Mouse (Mus musculus) hindbrain, postnatal 0 days (tissue): ENCODE data around the gene Gm10282. TPM values are rescaled to one million over a fixed set of nuclear protein-coding genes. Genes with fewer than 3 reads are reported as not detected.

ENCODE experiments used
- ATAC-seq: fragments of 200-750 bp; cut with Nextera tagmentation; 2 replicates; pipeline ENCODE4 v1.8.0; 2017; ENCODE audit warnings: mild to moderate bottlenecking, moderate TSS enrichment, moderate library complexity
- DNase-seq: peaks from one replicate; pipeline ENCODE4 v3.0.0-alpha.2; 2015; ENCODE audit warnings: low spot score
- H3K27ac ChIP-seq: fragments of 300-500 bp; sonication (generic); 2 replicates; pipeline ENCODE4 v1.5.1; 2014; ENCODE audit warnings: mild to moderate bottlenecking
- H3K27me3 ChIP-seq: fragments of 300-500 bp; sonication (generic); 2 replicates; pipeline ENCODE4 v1.6.1; 2014; ENCODE audit warnings: low read length, mixed read lengths; ENCODE audit not compliant: insufficient read depth
- H3K36me3 ChIP-seq: fragments of 300-500 bp; sonication (generic); 2 replicates; pipeline ENCODE4 v1.6.1; 2014; ENCODE audit warnings: low read length, mixed read lengths; ENCODE audit not compliant: insufficient read depth
- H3K4me1 ChIP-seq: fragments of 300-500 bp; sonication (generic); 2 replicates; pipeline ENCODE4 v1.6.1; 2014; ENCODE audit warnings: antibody characterized with exemption, low read length, mixed read lengths; ENCODE audit not compliant: insufficient read depth
- H3K4me2 ChIP-seq: fragments of 300-500 bp; sonication (generic); 2 replicates; pipeline ENCODE4 v1.6.1; 2014; ENCODE audit warnings: low read depth, mild to moderate bottlenecking, low read length, moderate library complexity, mixed read lengths
- H3K4me3 ChIP-seq: fragments of 300-500 bp; sonication (generic); 2 replicates; pipeline ENCODE4 v1.5.1; 2014; ENCODE audit warnings: low read length
- H3K9ac ChIP-seq: fragments of 300-500 bp; sonication (generic); replicated peaks from 2 replicates; pipeline ENCODE4 v1.6.1; 2014; ENCODE audit warnings: mild to moderate bottlenecking, low read length, moderate library complexity, mixed read lengths
- H3K9me3 ChIP-seq: fragments of 300-500 bp; sonication (generic); 2 replicates; pipeline ENCODE4 v1.6.1; 2016; ENCODE audit warnings: low read length, mixed read lengths
- CTCF ChIP-seq: IDR thresholded peaks from 2 replicates; pipeline ENCODE4 v1.5.1; 2016; ENCODE audit warnings: antibody characterized with exemption, control low read depth, low read depth
- WGBS: fragments of 180-500 bp; shearing (Covaris S2); extraction: QIAGEN DNeasy Blood & Tissue Kit; methylation state at CpG from one replicate; pipeline ENCODE4 v1.1.7; 2014; 5-methylcytosine and 5-hydroxymethylcytosine counted together
- polyA plus RNA-seq: library from polyadenylated mRNA; unstranded; fragments of >200 nt; fragmentation: Nextera tagmentation; extraction: Ambion mirVana; gene quantifications from 2 replicates; pipeline ENCODE4 v1.2.1, GENCODE M21; 2015
- total RNA-seq: library from RNA; depleted of rRNA; stranded (reverse); fragments of >200 nt; gene quantifications from 2 replicates; pipeline ENCODE4 v1.2.3, GENCODE M21; 2014

Gene Gm10282
- total and polyA plus RNA-seq, 2 experiments from 2014 or later = 1.5 to 12.3 TPM

GRCm38 (mm10) chr8:72265342-72265741 is 39.7 kb downstream of the Gm10282 start:
- WGBS = 51% methylated on average over 6 of the region's 7 CpGs
- H3K9ac ChIP-seq = no peak overlapping the region
- ATAC-seq (no peak), DNase-seq (no peak)
- no peak overlapping the region for H3K4me2 ChIP-seq
- no peaks in the 10 kb centered on the region for H3K4me1 ChIP-seq
- H3K27ac ChIP-seq = no peak overlapping the region
- no peaks in the 10 kb centered on the region for H3K36me3 ChIP-seq
- TF ChIP-seq CTCF = no peak
- no peaks in the 10 kb centered on the region for H3K9me3 ChIP-seq
- H3K4me3 ChIP-seq = no peak overlapping the region
- no peaks in the 10 kb centered on the region for H3K27me3 ChIP-seq

- DNase-seq (no peak), ATAC-seq (no peak)
- no peaks in the 10 kb centered on the region for H3K27me3 ChIP-seq
- H3K4me2 ChIP-seq = no peak overlapping the region
- H3K4me3 ChIP-seq = no peak overlapping the region
- H3K4me1 ChIP-seq = no peaks in the 10 kb centered on the region
- H3K27ac ChIP-seq = no peak overlapping the region
- 72% methylated on average over 7 of the region's 7 CpGs for WGBS
- H3K9ac ChIP-seq = no peak overlapping the region
- H3K36me3 ChIP-seq = no peaks in the 10 kb centered on the region
- no peaks in the 10 kb centered on the region for H3K9me3 ChIP-seq
- no peak for TF ChIP-seq CTCF
These were observed 41.6 kb downstream of the Gm10282 start for GRCm38 (mm10) chr8:72263451-72263850.

- no peaks in the 10 kb centered on the region for H3K9me3 ChIP-seq
- DNase-seq (no peak), ATAC-seq (no peak)
- H3K4me3 ChIP-seq = no peak overlapping the region
- no peak for TF ChIP-seq CTCF
- no peaks in the 10 kb centered on the region for H3K36me3 ChIP-seq
- H3K4me1 ChIP-seq = no peaks in the 10 kb centered on the region
- no peaks in the 10 kb centered on the region for H3K27me3 ChIP-seq
- 92% methylated on average over 2 of the region's 2 CpGs for WGBS
- no peak overlapping the region for H3K4me2 ChIP-seq
- no peak overlapping the region for H3K9ac ChIP-seq
- no peak overlapping the region for H3K27ac ChIP-seq
These were observed 42.3 kb downstream of the Gm10282 start for GRCm38 (mm10) chr8:72262756-72263155.

- no peak overlapping the region for H3K4me2 ChIP-seq
- no peaks in the 10 kb centered on the region for H3K27me3 ChIP-seq
- no peak overlapping the region for H3K9ac ChIP-seq
- 49% methylated on average over 5 of the region's 5 CpGs for WGBS
- H3K4me3 ChIP-seq = no peak overlapping the region
- TF ChIP-seq CTCF = peak; percentile 44
- H3K4me1 ChIP-seq = no peaks in the 10 kb centered on the region
- ATAC-seq = no peak
- H3K27ac ChIP-seq = no peak overlapping the region
- H3K36me3 ChIP-seq = peaks cover 3% of the 10 kb centered on the region; the same call in 1 of the 2 replicates
- DNase-seq = peak; percentile 16
- no peaks in the 10 kb centered on the region for H3K9me3 ChIP-seq
These were observed 43.2 kb downstream of the Gm10282 start for GRCm38 (mm10) chr8:72261872-72262271.

GRCm38 (mm10) chr8:72261431-72261830 is 43.6 kb downstream of the Gm10282 start:
- Histone ChIP-seq H3K4me2 (no peak overlapping the region), H3K27ac (no peak overlapping the region), H3K4me1 (no peaks in the 10 kb centered on the region), H3K9ac (no peak overlapping the region), H3K36me3 (peaks cover 6% of the 10 kb centered on the region; the same call in 1 of the 2 replicates), H3K9me3 (no peaks in the 10 kb centered on the region), H3K4me3 (no peak overlapping the region), H3K27me3 (no peaks in the 10 kb centered on the region)
- DNase-seq = no peak
- no peak for TF ChIP-seq CTCF
- ATAC-seq = no peak

GRCm38 (mm10) chr8:72261019-72261418 is 44.0 kb downstream of the Gm10282 start:
- 27% methylated on average over 2 of the region's 2 CpGs for WGBS
- TF ChIP-seq CTCF = peak; percentile 90
- H3K9me3 ChIP-seq = no peaks in the 10 kb centered on the region
- H3K36me3 ChIP-seq = peaks cover 6% of the 10 kb centered on the region; the same call in 1 of the 2 replicates
- H3K27me3 ChIP-seq = no peaks in the 10 kb centered on the region
- H3K9ac ChIP-seq = no peak overlapping the region
- no peak overlapping the region for H3K4me2 ChIP-seq
- no peak overlapping the region for H3K4me3 ChIP-seq
- peak; percentile 88 for DNase-seq
- ATAC-seq = peak; percentile 74
- H3K4me1 ChIP-seq = no peaks in the 10 kb centered on the region
- H3K27ac ChIP-seq = no peak overlapping the region

- no peak overlapping the region for H3K9ac ChIP-seq
- H3K4me3 ChIP-seq = no peak overlapping the region
- H3K36me3 ChIP-seq = peaks cover 6% of the 10 kb centered on the region; the same call in 1 of the 2 replicates
- H3K4me2 ChIP-seq = no peak overlapping the region
- H3K27me3 ChIP-seq = no peaks in the 10 kb centered on the region
- no peaks in the 10 kb centered on the region for H3K9me3 ChIP-seq
- no peak overlapping the region for H3K27ac ChIP-seq
- 48% methylated on average over 4 of the region's 4 CpGs for WGBS
- no peak for TF ChIP-seq CTCF
- H3K4me1 ChIP-seq = no peaks in the 10 kb centered on the region
- no peak for ATAC-seq
- DNase-seq = no peak
These were observed 44.5 kb downstream of the Gm10282 start for GRCm38 (mm10) chr8:72260585-72260984.
